ENCODE assay signal across 32 mouse cellular contexts in genomic region chr11:69781828-69782227, GRCm38 (mm10). TPM values are rescaled to one million over a fixed set of nuclear protein-coding genes. Genes with fewer than 3 reads are reported as not detected.
"Had no signal": no experiment of that assay in that cellular context is flagged by ENCODE, and none has a peak within 500 bp of the region (broad histone marks: within the 10 kb centered on the region; RNA-seq: fewer than 3 reads in every experiment).

No protein-coding gene starts in this region.

- H3K9me3 ChIP-seq: heart, embryonic 12.5 days; hindbrain, embryonic 10.5 days; hindbrain, embryonic 12.5 days; intestine, embryonic 15.5 days; limb, embryonic 13.5 days; limb, embryonic 15.5 days; liver, embryonic 12.5 days had no signal

- H3K36me3 ChIP-seq: hindbrain, embryonic 12.5 days; intestine, embryonic 15.5 days had no signal

- H3K27ac ChIP-seq: heart, adult 2 months; hindbrain, embryonic 10.5 days; hindbrain, embryonic 12.5 days; hindbrain, embryonic 14.5 days; intestine, embryonic 15.5 days; layer of hippocampus, adult 2 months; left cerebral cortex, adult 2 months; limb, embryonic 13.5 days; limb, embryonic 15.5 days; liver, embryonic 12.5 days; liver, embryonic 14.5 days had no signal

- H3K4me1 ChIP-seq: intestine, embryonic 15.5 days had no signal

- H3K9ac ChIP-seq: heart, embryonic 12.5 days; hindbrain, embryonic 12.5 days; hindbrain, embryonic 14.5 days; intestine, embryonic 15.5 days; limb, embryonic 13.5 days; limb, embryonic 15.5 days; liver, embryonic 12.5 days; liver, embryonic 14.5 days had no signal

- H3K27me3 ChIP-seq: intestine, embryonic 15.5 days; limb, embryonic 15.5 days had no signal

- DNase-seq: gastrocnemius, postnatal 14 days; gastrocnemius, postnatal 36 days; heart, adult 11 months; heart, adult 2 months; heart, postnatal 10 days; heart, postnatal 4 days; kidney, adult 18-20 months; kidney, adult 8-10 months; kidney, postnatal 10 days; kidney, postnatal 25 days; kidney, postnatal 4 days; left cerebral cortex, postnatal 4 days had no signal

- H3K4me3 ChIP-seq: heart, adult 2 months; heart, embryonic 12.5 days; hindbrain, embryonic 10.5 days; hindbrain, embryonic 12.5 days; intestine, embryonic 15.5 days; layer of hippocampus, adult 2 months; left cerebral cortex, adult 2 months; limb, embryonic 13.5 days; limb, embryonic 15.5 days; liver, embryonic 12.5 days had no signal

- ATAC-seq: hindbrain, embryonic 16.5 days; inflammation-experienced regulatory T-cells, adult 6 months; intestine, embryonic 15.5 days; intestine, postnatal 0 days; liver, embryonic 12.5 days had no signal

RNA-seq across cellular contexts. Expression of gene Fgf11, which starts 19.8 kb away (rescaled TPM):
- polyA plus RNA-seq: inflammation-experienced regulatory T-cells, adult 6 months had no signal

RNA-seq across cellular contexts. Expression of gene Slc35g3, which starts 20.1 kb away (rescaled TPM):
- total RNA-seq: gastrocnemius, adult 18-20 months; gastrocnemius, adult 8-10 months; gastrocnemius, postnatal 14 days; gastrocnemius, postnatal 36 days; heart, adult 2 months; heart, postnatal 25 days; heart, postnatal 4 days; layer of hippocampus, adult 2 months; layer of hippocampus, postnatal 25 days; left cerebral cortex, adult 2 months; left cerebral cortex, postnatal 14 days; left cerebral cortex, postnatal 4 days had no signal
- polyA plus RNA-seq: heart, embryonic 14.5 days; inflammation-experienced regulatory T-cells, adult 6 months; limb, embryonic 13.5 days; liver, embryonic 12.5 days; liver, embryonic 14.5 days had no signal
